Mouse (Mus musculus) ES-E14 (cell line): ENCODE data around the gene Rps18. TPM values are rescaled to one million over a fixed set of nuclear protein-coding genes. Genes with fewer than 3 reads are reported as not detected.
"Not testable (repeated sequence)": the region's sequence is repeated elsewhere in the genome, so short reads cannot be mapped to it uniquely, and the experiment has no call there.

Source experiments
- DNase-seq: peaks from one replicate; pipeline ENCODE4 v3.0.0-alpha.2; 2013; ENCODE audit warnings: low read depth, low spot score
- H3K27ac ChIP-seq: 2 replicates; pipeline ENCODE4 v1.5.1; 2012; ENCODE audit warnings: low read depth, mild to moderate bottlenecking, low read length, moderate library complexity, mixed read lengths; ENCODE audit not compliant: poor library complexity, insufficient read depth, severe bottlenecking
- H3K36me3 ChIP-seq: 2 replicates; pipeline ENCODE4 v1.6.1; 2012; ENCODE audit warnings: mild to moderate bottlenecking, low read length, moderate library complexity, mixed read lengths; ENCODE audit not compliant: control insufficient read depth, poor library complexity, insufficient read depth, severe bottlenecking
- H3K4me1 ChIP-seq, 2 experiments: fragments of 150-350 bp in 1 of 2; sonication (generic) in 1 of 2; 2 replicates each; pipeline ENCODE4 v1.6.1; 2012; ENCODE audit warnings: low read length in 2 of 2, mild to moderate bottlenecking in 1 of 2, mixed read lengths in 1 of 2; ENCODE audit not compliant: control insufficient read depth in 2 of 2, insufficient read depth in 2 of 2, poor library complexity in 1 of 2
- H3K4me3 ChIP-seq, 2 experiments: fragments of 150-350 bp in 1 of 2; sonication (generic) in 1 of 2; 2 replicates each; pipeline ENCODE4 v1.5.1; 2012; ENCODE audit warnings: low read length in 2 of 2, low read depth in 1 of 2, mild to moderate bottlenecking in 1 of 2, mixed read lengths in 1 of 2; ENCODE audit not compliant: insufficient read depth in 1 of 2, poor library complexity in 1 of 2, severe bottlenecking in 1 of 2
- H3K9ac ChIP-seq: 2 replicates; pipeline ENCODE4 v1.6.1; 2012; ENCODE audit warnings: low read depth, mild to moderate bottlenecking, low read length, mixed read lengths; ENCODE audit not compliant: poor library complexity, insufficient read depth, severe bottlenecking
- H3K9me3 ChIP-seq: fragments of 150-350 bp; sonication (generic); 2 replicates; pipeline ENCODE4 v1.6.1; 2012; ENCODE audit warnings: low read depth, mild to moderate bottlenecking, low read length; ENCODE audit not compliant: control insufficient read depth, insufficient read depth
- CHD2 ChIP-seq: IDR thresholded peaks from 2 replicates; pipeline ENCODE4 v1.6.1; 2014; ENCODE audit warnings: mild to moderate bottlenecking, low read depth, low read length, inconsistent platforms
- HCFC1 ChIP-seq: IDR thresholded peaks from 2 replicates; pipeline ENCODE4 v1.6.1; 2012; ENCODE audit warnings: low read length, inconsistent platforms, borderline replicate concordance; ENCODE audit not compliant: insufficient read depth
- MAFK ChIP-seq: IDR thresholded peaks from 2 replicates; pipeline ENCODE4 v1.6.1; 2014; ENCODE audit warnings: mild to moderate bottlenecking, low read depth, low read length, inconsistent platforms; ENCODE audit not compliant: insufficient read depth
- ZC3H11A ChIP-seq: IDR thresholded peaks from 2 replicates; pipeline ENCODE4 v1.6.1; 2012; ENCODE audit warnings: low read depth, mild to moderate bottlenecking, inconsistent platforms, low read length, borderline replicate concordance
- ZNF384 ChIP-seq: IDR thresholded peaks from 2 replicates; pipeline ENCODE4 v1.6.1; 2012; ENCODE audit warnings: low read depth, low read length, inconsistent platforms
- in situ Hi-C, 2 experiments: fragments of 600-800 bp; cut with MboI; formaldehyde crosslinking; loops; one replicate each; pipeline ENCODE4 v1.15.1; 2025; ENCODE audit warnings: low sequenced_read_pairs in 2 of 2, inconsistent platforms in 1 of 2; ENCODE audit not compliant: unreplicated experiment in 2 of 2
- total RNA-seq: library from RNA; depleted of rRNA; stranded (reverse); fragments of 300-350 nt; gene quantifications from 2 replicates; pipeline ENCODE4 v1.2.3, GENCODE M21; 2012

The Rps18 gene
- total RNA-seq, 1 experiment: 4,706 TPM

DNA sequence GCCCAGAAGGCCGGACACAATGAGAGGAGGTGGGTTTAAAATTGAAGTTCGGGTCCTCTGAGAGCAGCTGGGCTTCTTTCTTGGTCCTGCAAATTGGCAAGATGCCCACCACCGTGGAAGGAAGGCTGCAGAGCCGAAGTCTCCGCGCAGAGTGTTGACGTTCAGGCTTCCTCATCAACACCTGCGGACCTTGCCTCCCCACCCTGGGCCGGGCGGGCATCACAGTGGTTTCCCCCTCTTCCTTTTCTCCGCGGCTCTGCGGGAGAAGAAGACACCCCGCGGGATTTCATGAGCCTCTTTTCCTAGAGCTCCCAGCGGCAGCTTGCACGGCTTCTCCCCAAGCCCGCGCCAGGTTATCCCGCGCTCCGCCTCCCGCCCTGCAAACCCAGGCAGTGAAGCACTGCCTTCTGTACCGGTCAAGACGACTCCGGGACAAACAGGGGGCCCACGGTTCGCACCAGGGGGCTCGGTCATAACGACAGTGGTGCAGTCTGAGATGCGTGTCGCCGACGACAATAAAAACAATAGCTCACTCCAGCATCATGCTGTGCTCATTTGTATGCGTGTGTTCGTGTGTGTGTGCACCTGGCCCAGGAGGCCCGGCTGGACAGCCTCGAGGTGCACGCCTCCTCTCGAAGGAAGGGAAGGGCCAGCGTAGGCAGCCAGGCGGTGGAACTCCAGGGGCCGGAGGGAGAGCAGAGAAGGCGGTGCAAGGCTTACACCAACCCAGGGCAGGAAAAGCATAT is 47.3 kb downstream of the Rps18 start:
- Histone ChIP-seq H3K9ac (peak overlapping the region; percentile 77), H3K27ac (peak overlapping the region; percentile 90), H3K4me3 (peak overlapping the region; percentile 75 to 87), H3K9me3 (no peaks in the 10 kb centered on the region), H3K36me3 (peaks cover 27% of the 10 kb centered on the region), H3K4me1 (peaks cover 0 to 15% of the 10 kb centered on the region in 2 experiments; a peak in 3 of 4 replicates)
- in situ Hi-C loops: no loop called here
- TF ChIP-seq CHD2 (no peak), HCFC1 (no peak), MAFK (no peak), ZC3H11A (no peak), ZNF384 (no peak)
- no peak for DNase-seq

DNA sequence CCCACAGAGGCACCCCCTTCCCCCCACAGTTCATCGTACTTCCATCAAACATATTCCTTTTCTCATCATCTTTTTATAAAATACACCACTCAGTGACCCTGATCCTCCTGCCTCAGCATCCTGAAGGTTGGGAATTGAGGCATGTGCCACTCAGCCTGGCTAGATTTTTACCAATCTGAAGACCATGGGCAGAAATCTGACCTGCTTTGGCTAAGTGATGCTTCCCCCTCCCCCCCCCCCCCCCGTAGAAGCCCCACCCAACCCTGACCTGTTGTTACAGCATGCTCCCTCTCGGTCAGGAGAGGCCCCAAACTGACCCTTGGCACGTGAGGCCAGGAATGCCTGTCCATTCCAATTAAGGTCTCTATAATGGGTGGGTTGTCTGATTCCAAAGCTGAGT is 51.0 kb downstream of the Rps18 start, which contains the start of gene Platr17:
Gene Platr17 (plus strand): TSS at position 301 of the 400 bp plus-strand sequence.
- Histone ChIP-seq H3K4me3 (peak within 1 kb of the TSS; percentile 38 to 50), H3K4me1 (peaks cover 4 to 31% of the 10 kb centered on the region in 2 experiments; a peak in 3 of 4 replicates), H3K9ac (peak within 1 kb of the TSS; percentile 76), H3K27ac (peak within 1 kb of the TSS; percentile 89)
- H3K36me3 ChIP-seq, H3K9me3 ChIP-seq, in situ Hi-C loops, DNase-seq: not testable (repeated sequence)

DNA sequence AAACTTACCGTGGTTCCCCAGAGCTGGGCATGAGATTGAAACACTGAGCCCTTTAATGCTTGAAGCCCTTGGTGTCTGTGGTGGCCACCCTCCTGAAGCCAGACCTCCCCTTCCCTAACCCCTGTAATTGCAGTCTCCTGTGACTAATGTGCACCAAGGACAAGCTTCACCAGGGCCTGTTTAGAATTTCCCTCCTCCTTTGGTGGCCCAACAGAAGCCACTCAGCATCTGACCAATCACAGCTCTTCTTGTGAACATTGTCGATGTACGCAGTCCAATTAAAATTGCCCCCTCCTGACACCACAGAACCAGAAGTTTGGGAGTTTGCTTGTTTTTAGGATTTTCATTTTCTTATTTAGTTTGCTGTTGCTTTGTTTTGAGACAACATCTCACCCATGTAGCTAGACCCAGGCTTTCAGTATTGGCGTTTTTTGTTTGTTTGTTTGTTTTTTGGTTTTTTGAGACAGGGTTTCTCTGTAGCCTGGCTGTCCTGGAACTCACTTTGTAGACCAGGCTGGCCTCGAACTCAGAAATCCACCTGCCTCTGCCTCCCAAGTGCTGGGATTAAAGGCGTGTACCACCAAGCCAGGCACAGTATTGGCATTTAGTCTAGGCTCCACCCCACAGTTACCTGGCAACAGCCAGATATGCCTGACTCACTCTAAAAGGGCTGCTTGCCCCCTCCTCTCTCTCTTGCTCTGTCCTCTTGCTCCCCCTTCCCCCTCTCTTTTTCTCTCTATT is 51.7 kb downstream of the Rps18 start:
- in situ Hi-C loops, H3K9me3 ChIP-seq, DNase-seq, H3K36me3 ChIP-seq: not testable (repeated sequence)
- peaks cover 8 to 31% of the 10 kb centered on the region in 2 experiments; a peak in 3 of 4 replicates for H3K4me1 ChIP-seq
- H3K4me3 ChIP-seq: peak overlapping the region in 1 of 2 experiments; percentile 24; a peak in 2 of 4 replicates
- H3K9ac ChIP-seq: peak overlapping the region; percentile 65; the same call in 1 of the 2 replicates
- H3K27ac ChIP-seq: peak overlapping the region; percentile 87

DNA sequence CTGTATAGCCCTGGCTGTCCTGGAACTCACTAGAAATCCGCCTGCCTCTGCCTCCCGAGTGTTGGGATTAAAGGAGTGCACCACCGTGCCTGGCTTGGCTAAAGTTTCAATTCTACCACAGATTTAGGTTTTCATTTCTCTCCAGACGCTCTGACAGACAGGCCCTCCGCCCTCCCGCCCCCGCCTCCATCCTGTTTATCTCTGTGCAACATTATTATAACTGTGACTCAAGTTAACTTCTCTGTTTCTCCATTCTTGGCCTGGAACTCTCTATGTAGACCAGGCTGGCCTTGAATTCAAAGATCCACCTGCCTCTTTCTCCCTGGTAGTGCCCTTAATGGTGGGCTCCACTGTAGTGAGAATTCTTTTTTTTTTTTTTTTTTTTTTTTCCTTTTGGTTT is 53.3 kb downstream of the Rps18 start:
- H3K4me3 ChIP-seq: no peak overlapping the region
- in situ Hi-C loops: no loop called here
- H3K4me1 ChIP-seq: peaks cover 14 to 31% of the 10 kb centered on the region in 2 experiments
- no peak for TF ChIP-seq HCFC1
- no peak for TF ChIP-seq ZC3H11A
- no peak for TF ChIP-seq ZNF384
- no peak for TF ChIP-seq CHD2
- TF ChIP-seq MAFK: no peak
- H3K36me3 ChIP-seq: no peaks in the 10 kb centered on the region
- H3K9me3 ChIP-seq: no peaks in the 10 kb centered on the region
- no peak for DNase-seq
- H3K9ac ChIP-seq: peak overlapping the region; percentile 47; the same call in 1 of the 2 replicates
- H3K27ac ChIP-seq: peak overlapping the region; percentile 87
